Mouse (Mus musculus) kidney, postnatal 0 days (tissue): ENCODE results near the gene Plod2. TPM values are rescaled to one million over a fixed set of nuclear protein-coding genes. Genes with fewer than 3 reads are reported as not detected.

Experiments
- ATAC-seq: fragments of 200-750 bp; cut with Nextera tagmentation; replicated peaks from 2 replicates; pipeline ENCODE4 v1.8.0; 2017; ENCODE audit warnings: low read depth, moderate number of reproducible peaks, moderate TSS enrichment, moderate library complexity; ENCODE audit not compliant: low FRiP score
- DNase-seq: peaks from one replicate; pipeline ENCODE4 v3.0.0-alpha.2; 2016; ENCODE audit warnings: low spot score
- H3K27ac ChIP-seq: fragments of 300-500 bp; sonication (generic); 2 replicates; pipeline ENCODE4 v1.5.1; 2014; ENCODE audit warnings: mild to moderate bottlenecking
- H3K27me3 ChIP-seq: fragments of 300-500 bp; sonication (generic); 2 replicates; pipeline ENCODE4 v1.6.1; 2014; ENCODE audit warnings: low read length, mixed read lengths; ENCODE audit not compliant: insufficient read depth
- H3K36me3 ChIP-seq: fragments of 300-500 bp; sonication (generic); 2 replicates; pipeline ENCODE4 v1.6.1; 2014; ENCODE audit warnings: low read length, mixed read lengths; ENCODE audit not compliant: insufficient read depth
- H3K4me1 ChIP-seq: fragments of 300-500 bp; sonication (generic); replicated peaks from 2 replicates; pipeline ENCODE4 v1.6.1; 2014; ENCODE audit warnings: antibody characterized with exemption, low read length, mixed read lengths; ENCODE audit not compliant: insufficient read depth
- H3K4me2 ChIP-seq: fragments of 300-500 bp; sonication (generic); 2 replicates; pipeline ENCODE4 v1.6.1; 2014; ENCODE audit warnings: mild to moderate bottlenecking, low read length, moderate library complexity, mixed read lengths
- H3K4me3 ChIP-seq: fragments of 300-500 bp; sonication (generic); replicated peaks from 2 replicates; pipeline ENCODE4 v1.5.1; 2014; ENCODE audit warnings: low read depth, low read length
- H3K9ac ChIP-seq: fragments of 300-500 bp; sonication (generic); 2 replicates; pipeline ENCODE4 v1.6.1; 2014; ENCODE audit warnings: low read depth, low read length
- H3K9me3 ChIP-seq: fragments of 300-500 bp; sonication (generic); replicated peaks from 2 replicates; pipeline ENCODE4 v1.6.1; 2016; ENCODE audit warnings: low read length, inconsistent platforms, mixed read lengths
- CTCF ChIP-seq: IDR thresholded peaks from 2 replicates; pipeline ENCODE4 v1.5.1; 2016; ENCODE audit warnings: antibody characterized with exemption, low read depth, mild to moderate bottlenecking, moderate library complexity
- WGBS: fragments of 180-500 bp; shearing (Covaris S2); extraction: QIAGEN DNeasy Blood & Tissue Kit; methylation state at CpG from one replicate; pipeline ENCODE4 v1.1.7; 2014; 5-methylcytosine and 5-hydroxymethylcytosine counted together
- polyA plus RNA-seq: library from polyadenylated mRNA; unstranded; fragments of >200 nt; fragmentation: Nextera tagmentation; extraction: Ambion mirVana; gene quantifications from 2 replicates; pipeline ENCODE4 v1.2.1, GENCODE M21; 2015

Plod2 gene
- polyA plus RNA-seq: 37.1 and 38.7 TPM in 2 replicates

- Histone ChIP-seq H3K4me2 (peak within 1 kb of the TSS; percentile 86), H3K27me3 (no peaks in the 10 kb centered on the region), H3K4me3 (peak within 1 kb of the TSS; percentile 70), H3K27ac (peak within 1 kb of the TSS; percentile 88), H3K9ac (peak within 1 kb of the TSS; percentile 57), H3K9me3 (no peaks in the 10 kb centered on the region), H3K36me3 (no peaks in the 10 kb centered on the region), H3K4me1 (peaks cover 17% of the 10 kb centered on the region)
- DNase-seq (peak; percentile 86), ATAC-seq (peak; percentile 94)
- no peak for TF ChIP-seq CTCF
- under 1% methylated on average over 57 of the region's 67 CpGs for WGBS
Measured at GRCm38 (mm10) chr9:92541977-92542561, at the start of gene Plod2. TSS of gene Plod2 (plus strand) at chr9:92542223.

DNA sequence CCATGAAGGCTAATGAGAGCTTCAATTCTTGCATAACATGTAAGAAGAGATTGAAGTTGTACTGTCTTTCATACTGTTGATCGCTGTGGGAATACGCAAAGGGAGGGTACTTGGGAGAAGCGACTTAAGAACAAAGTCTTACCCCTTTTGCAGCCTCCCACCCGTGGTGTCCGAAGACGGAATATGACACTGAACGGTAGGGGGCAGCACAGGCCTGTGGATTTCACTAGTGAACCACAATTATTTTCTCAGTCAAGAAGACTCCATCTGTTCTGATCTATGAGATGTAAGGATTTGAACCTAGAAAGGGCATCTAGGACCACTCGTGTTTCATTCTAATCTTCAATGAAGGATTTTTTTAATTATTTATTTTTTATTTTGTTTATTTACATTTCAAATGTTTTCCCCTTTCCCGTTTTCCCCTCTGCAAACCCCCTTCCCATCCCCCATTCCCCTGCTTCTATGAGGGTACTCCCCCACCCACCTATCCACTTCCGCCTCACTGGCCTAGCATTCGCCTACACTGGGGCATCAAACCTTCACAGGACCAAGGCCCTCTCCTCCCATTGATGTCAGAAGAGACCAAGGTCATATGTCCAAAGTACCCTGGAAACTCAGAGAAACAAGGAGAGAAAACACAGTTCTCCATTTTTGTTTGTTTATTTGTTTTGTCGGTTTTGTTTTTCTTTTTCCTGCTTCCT lies 42.2 kb upstream of the Plod2 start:
- Histone ChIP-seq H3K4me3 (no peak overlapping the region), H3K27me3 (no peaks in the 10 kb centered on the region), H3K27ac (no peak overlapping the region), H3K9me3 (no peaks in the 10 kb centered on the region), H3K4me1 (no peaks in the 10 kb centered on the region), H3K4me2 (no peak overlapping the region), H3K9ac (no peak overlapping the region), H3K36me3 (no peaks in the 10 kb centered on the region)
- WGBS: 43% methylated on average over 12 of the region's 12 CpGs
- ATAC-seq (peak; percentile 82), DNase-seq (peak; percentile 90)
- TF ChIP-seq CTCF: peak; percentile 90

DNA sequence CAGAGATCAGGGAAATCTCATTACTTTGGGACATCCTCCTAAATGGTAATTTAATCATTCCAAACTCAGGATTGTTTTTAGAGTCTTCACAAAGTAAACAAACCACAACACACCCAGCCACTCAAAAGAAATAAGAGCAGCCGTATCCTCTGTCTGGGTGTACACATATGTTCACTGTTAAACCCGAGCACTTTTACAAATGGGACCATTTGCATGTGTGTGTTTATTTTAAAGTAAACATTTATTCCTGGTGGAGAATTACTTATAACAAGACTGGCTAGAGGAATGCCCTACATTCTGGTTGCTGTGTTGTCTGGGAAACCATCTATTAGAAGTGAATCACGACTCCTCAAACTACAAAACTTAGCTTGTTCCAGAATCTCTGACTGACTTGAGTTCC lies 37.8 kb upstream of the Plod2 start:
- peak; percentile 11 for DNase-seq
- no peaks in the 10 kb centered on the region for H3K9me3 ChIP-seq

GRCm38 (mm10) chr9:92504889-92505288 lies 37.1 kb upstream of the Plod2 start:
- H3K9ac ChIP-seq: no peak overlapping the region
- no peaks in the 10 kb centered on the region for H3K36me3 ChIP-seq
- no peaks in the 10 kb centered on the region for H3K9me3 ChIP-seq
- DNase-seq (no peak), ATAC-seq (no peak)
- H3K27me3 ChIP-seq: no peaks in the 10 kb centered on the region
- WGBS: 40% methylated on average over 1 of the region's 1 CpGs
- TF ChIP-seq CTCF: no peak
- no peak overlapping the region for H3K4me3 ChIP-seq
- no peaks in the 10 kb centered on the region for H3K4me1 ChIP-seq
- no peak overlapping the region for H3K27ac ChIP-seq
- no peak overlapping the region for H3K4me2 ChIP-seq

More for the DNA sequence above, 37.8 kb upstream of the Plod2 start:
- no peaks in the 10 kb centered on the region for H3K36me3 ChIP-seq
- H3K4me1 ChIP-seq: no peaks in the 10 kb centered on the region
- ATAC-seq: no peak
- H3K27ac ChIP-seq: no peak overlapping the region
- TF ChIP-seq CTCF: no peak
- no peak overlapping the region for H3K9ac ChIP-seq
- H3K4me2 ChIP-seq: no peak overlapping the region
- WGBS: 39% methylated on average over 3 of the region's 3 CpGs
- H3K4me3 ChIP-seq: no peak overlapping the region
- no peaks in the 10 kb centered on the region for H3K27me3 ChIP-seq

- H3K4me3 ChIP-seq: no peak overlapping the region
- ATAC-seq (no peak), DNase-seq (no peak)
- no peak for TF ChIP-seq CTCF
- no peak overlapping the region for H3K27ac ChIP-seq
- no peak overlapping the region for H3K4me2 ChIP-seq
- no peak overlapping the region for H3K9ac ChIP-seq
- H3K27me3 ChIP-seq: no peaks in the 10 kb centered on the region
- H3K9me3 ChIP-seq: no peaks in the 10 kb centered on the region
- H3K4me1 ChIP-seq: no peaks in the 10 kb centered on the region
- no peaks in the 10 kb centered on the region for H3K36me3 ChIP-seq
Measured at GRCm38 (mm10) chr9:92511696-92512095, 30.3 kb upstream of the Plod2 start.

GRCm38 (mm10) chr9:92517036-92517435 lies 25.0 kb upstream of the Plod2 start:
- ATAC-seq: no peak
- no peak for TF ChIP-seq CTCF
- Histone ChIP-seq H3K4me3 (no peak overlapping the region), H3K4me2 (no peak overlapping the region), H3K4me1 (no peaks in the 10 kb centered on the region), H3K27me3 (no peaks in the 10 kb centered on the region), H3K36me3 (no peaks in the 10 kb centered on the region), H3K9me3 (no peaks in the 10 kb centered on the region), H3K9ac (no peak overlapping the region), H3K27ac (no peak overlapping the region)
- DNase-seq: no peak
- WGBS: 94% methylated on average over 12 of the region's 12 CpGs
